Mouse (Mus musculus) left cerebral cortex, adult 2 months (tissue): Measurements from ENCODE around the gene Jmjd1c. TPM values are rescaled to one million over a fixed set of nuclear protein-coding genes. Genes with fewer than 3 reads are reported as not detected.

Source experiments
- DNase-seq, 2 experiments: peaks; one replicate each; pipeline ENCODE4 v3.0.0; 2021 to 2022; ENCODE audit warnings: low spot score in 2 of 2, mixed read lengths in 1 of 2; ENCODE audit errors: extremely low spot score in 1 of 2
- H3K27ac ChIP-seq: fragments of 200-600 bp; 2 replicates; pipeline ENCODE4 v1.8.1; 2022
- H3K4me3 ChIP-seq: fragments of 200-600 bp; 2 replicates; pipeline ENCODE4 v1.8.1; 2022
- CTCF ChIP-seq: fragments of 200-600 bp; IDR thresholded peaks from 2 replicates; pipeline ENCODE4 v1.8.1; 2022; ENCODE audit warnings: antibody characterized with exemption, mild to moderate bottlenecking, moderate library complexity
- intact Hi-C: fragments of 180-260 bp; cut with DNase I; formaldehyde crosslinking; loops from one replicate; pipeline ENCODE4 v1.15.1; 2025
- total RNA-seq, 2 experiments: library from RNA; stranded (reverse); gene quantifications; 2 replicates each; pipeline ENCODE4 v1.2.3; 2021

The Jmjd1c gene
- total RNA-seq, 2 experiments from 2014 or later = 86.3 to 102 TPM

DNA sequence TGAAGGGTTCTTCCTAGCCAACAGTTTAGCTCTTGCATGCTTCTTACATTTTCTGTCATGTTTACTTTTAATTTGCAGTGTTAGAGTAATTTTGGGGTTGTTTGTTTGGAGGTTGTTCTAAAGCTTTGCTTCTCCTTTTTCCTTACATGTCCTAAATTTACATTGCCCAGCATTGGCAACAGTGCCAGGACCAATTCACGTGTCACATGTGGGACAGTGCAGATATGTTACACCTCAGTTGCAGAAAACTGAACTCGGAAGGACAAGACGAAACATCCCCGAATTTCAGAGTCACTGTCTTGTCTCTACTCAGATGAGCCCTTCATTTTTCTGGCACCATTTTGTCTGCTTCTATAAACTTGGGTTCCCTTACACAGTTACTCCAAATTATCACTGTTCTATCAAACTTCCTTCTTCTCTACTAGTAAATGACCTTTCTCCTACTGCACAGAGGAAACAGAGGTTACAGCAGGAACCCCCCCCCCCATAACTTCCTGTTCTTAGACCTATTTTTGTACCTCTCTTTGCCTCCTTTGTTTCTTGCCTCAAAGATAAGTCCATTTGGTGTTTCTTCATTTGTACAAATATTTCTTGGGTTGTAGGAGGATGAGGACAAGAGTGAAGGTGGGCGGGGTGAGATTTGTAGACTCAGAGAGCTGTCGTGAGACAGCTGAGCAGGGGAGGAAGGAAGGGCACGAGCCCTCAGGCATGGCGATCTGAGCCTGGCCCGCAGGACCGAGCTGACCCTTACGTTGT is 108.9 kb downstream of the Jmjd1c start:
- no peak for DNase-seq
- intact Hi-C loops = no loop called here
- no peak for TF ChIP-seq CTCF
- Histone ChIP-seq H3K4me3 (no peak overlapping the region), H3K27ac (peak overlapping the region; percentile 61)

GRCm38 (mm10) chr10:67207931-67208330 is 112.0 kb downstream of the Jmjd1c start:
- TF ChIP-seq CTCF = no peak
- H3K4me3 ChIP-seq = no peak overlapping the region
- no peak for DNase-seq
- intact Hi-C loops = no loop called here
- H3K27ac ChIP-seq = no peak overlapping the region

- intact Hi-C loops = no loop called here
- no peak overlapping the region for H3K27ac ChIP-seq
- no peak overlapping the region for H3K4me3 ChIP-seq
- no peak for TF ChIP-seq CTCF
- no peak for DNase-seq
Measured at GRCm38 (mm10) chr10:67209916-67210675, 114.2 kb downstream of the Jmjd1c start.

DNA sequence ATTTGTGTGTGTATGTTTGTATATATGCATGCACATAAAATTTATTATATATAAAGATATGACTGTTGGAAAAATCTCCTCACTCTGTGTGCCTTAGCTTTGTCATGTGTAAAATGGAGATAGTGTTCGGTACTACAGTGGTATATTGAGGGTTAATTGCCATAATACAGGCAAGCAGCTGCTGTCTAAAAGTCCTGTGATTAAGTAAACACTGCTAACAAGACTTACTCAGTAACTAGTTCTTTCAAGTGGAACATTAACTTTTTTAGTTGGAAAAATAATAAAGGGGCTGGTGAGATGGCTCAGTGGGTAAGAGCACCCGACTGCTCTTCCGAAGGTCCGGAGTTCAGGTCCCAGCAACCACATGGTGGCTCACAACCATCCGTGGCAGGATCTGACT is 116.1 kb downstream of the Jmjd1c start:
- no peak for TF ChIP-seq CTCF
- Histone ChIP-seq H3K27ac (no peak overlapping the region), H3K4me3 (no peak overlapping the region)
- intact Hi-C loops = no loop called here
- DNase-seq = no peak

DNA sequence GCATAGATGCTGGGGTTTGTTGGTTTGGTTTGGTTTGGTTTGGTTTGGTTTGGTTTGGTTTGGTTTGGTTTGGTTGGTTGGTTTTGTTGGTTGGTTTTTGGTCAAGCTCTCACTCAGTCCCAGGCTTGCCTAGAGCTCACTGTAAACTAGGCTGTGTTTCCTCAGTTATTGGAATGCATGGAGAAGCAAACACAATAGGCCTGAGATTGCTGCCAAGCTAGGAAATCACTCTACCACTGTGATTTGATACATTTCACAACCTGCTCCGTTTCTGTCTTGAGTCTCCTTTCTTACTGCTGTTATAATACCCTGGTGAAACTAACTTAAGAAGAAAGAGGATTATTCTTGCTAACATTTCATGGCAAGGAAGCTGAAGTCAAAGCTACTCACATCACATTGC is 117.8 kb downstream of the Jmjd1c start:
- no peak overlapping the region for H3K4me3 ChIP-seq
- no peak for DNase-seq
- H3K27ac ChIP-seq = no peak overlapping the region
- no peak for TF ChIP-seq CTCF
- intact Hi-C loops = no loop called here

DNA sequence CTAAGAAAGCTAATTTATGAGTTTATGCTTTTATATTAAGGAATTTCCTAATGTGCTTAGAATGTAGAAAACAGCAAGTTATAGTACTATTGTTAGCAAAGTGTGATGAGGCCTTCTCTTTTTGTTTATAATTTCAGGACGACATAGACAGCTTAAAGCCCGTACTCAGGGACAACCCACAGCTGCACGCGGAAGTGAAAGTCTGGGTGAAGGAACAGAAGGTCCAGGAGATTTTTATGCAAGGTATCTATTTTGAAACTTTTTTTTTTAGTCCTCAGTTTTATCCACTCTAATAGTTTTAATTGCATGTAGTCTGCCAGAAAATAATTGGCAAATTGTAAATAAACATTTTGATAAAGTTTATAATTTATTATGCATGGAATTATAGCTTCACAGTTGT is 119.2 kb downstream of the Jmjd1c start:
- intact Hi-C loops = loop anchor here (5.0 kb wide), 1 partner anchor 363 kb away; no protein-coding TSS in a partner anchor
- Histone ChIP-seq H3K27ac (no peak overlapping the region), H3K4me3 (no peak overlapping the region)
- DNase-seq = no peak
- no peak for TF ChIP-seq CTCF

DNA sequence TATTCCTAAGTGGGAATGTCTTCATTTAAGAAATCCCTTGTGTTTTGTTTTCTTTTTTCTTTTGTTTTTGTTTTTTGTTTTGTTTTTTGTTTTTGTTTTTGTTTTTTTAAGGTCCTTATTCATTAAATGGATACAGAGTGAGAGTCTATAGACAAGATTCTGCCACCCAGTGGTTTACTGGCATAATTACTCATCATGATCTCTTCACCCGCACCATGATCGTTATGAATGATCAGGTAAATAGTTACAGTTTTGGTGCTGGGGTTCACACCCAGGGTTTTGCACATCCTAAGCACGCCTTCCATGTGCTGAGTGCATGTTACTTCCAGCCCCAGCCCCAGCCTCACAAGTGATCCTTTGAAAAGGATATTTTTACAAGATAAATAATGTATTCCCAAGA is 120.9 kb downstream of the Jmjd1c start:
- peak; percentile 61 for TF ChIP-seq CTCF
- Histone ChIP-seq H3K4me3 (no peak overlapping the region), H3K27ac (no peak overlapping the region)
- intact Hi-C loops = loop anchor here (2.0 to 5.0 kb wide), 2 partner anchors 308 to 365 kb away; no protein-coding TSS in a partner anchor
- DNase-seq = no peak

DNA sequence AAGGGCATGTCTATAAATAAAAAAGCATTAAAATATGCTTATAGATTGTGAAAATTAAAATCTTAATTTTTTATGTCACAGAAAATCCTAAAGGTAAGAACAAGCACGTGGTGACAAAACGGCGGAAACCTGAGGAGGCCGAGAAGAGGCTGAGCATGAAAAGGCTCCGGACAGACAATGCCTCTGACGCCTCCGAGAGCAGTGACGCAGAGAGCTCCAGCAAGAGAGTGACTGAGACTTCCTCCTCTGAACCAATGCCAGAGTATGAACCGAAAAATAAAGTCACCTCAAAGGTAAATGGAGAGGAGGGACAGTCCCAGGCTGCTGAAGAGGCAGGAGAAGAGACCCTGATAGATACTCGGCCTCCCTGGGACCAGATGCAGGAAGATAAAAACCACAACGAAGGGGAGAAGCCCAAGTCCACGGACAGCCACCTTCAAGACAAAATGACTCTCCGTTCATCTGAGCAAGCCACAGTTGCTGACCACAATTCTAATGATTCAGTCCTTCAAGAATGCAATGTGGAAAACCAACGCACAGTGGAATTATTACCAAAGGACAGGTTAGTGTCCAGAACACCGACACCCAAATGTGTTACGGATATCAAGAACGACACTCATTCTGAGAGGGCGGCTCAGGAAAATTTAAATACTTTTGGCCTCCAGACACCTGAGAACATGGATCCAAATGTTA is 123.1 kb downstream of the Jmjd1c start:
- intact Hi-C loops = loop anchor here (5.0 kb wide), 1 partner anchor 367 kb away; no protein-coding TSS in a partner anchor
- DNase-seq = no peak
- H3K27ac ChIP-seq = no peak overlapping the region
- H3K4me3 ChIP-seq = no peak overlapping the region
- TF ChIP-seq CTCF = no peak

- no peak for DNase-seq
- Histone ChIP-seq H3K4me3 (no peak overlapping the region), H3K27ac (no peak overlapping the region)
- intact Hi-C loops = no loop called here
- no peak for TF ChIP-seq CTCF
Measured at GRCm38 (mm10) chr10:67220251-67220650, 124.3 kb downstream of the Jmjd1c start.

GRCm38 (mm10) chr10:67221284-67221683 is 125.4 kb downstream of the Jmjd1c start:
- TF ChIP-seq CTCF = no peak
- no peak overlapping the region for H3K4me3 ChIP-seq
- H3K27ac ChIP-seq = no peak overlapping the region
- intact Hi-C loops = no loop called here
- no peak for DNase-seq

DNA sequence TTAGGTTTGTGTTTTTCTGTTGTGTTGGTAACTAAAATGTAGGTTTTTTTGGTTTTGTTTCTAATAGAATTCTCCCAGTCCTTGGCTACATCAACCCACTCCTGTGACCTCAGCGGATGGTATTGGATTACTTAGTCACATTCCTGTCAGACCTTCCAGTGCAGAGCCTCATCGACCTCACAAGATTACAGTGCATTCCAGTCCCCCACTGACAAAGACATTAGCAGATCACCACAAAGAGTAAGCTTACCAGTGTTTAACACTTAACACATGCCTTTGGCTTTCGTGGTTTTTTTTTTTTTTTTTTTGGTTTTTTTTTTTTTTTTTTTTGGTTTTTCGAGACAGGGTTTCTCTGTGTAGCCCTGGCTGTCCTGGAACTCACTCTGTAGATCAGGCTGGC is 128.0 kb downstream of the Jmjd1c start:
- no peak overlapping the region for H3K27ac ChIP-seq
- DNase-seq = no peak
- intact Hi-C loops = no loop called here
- TF ChIP-seq CTCF = no peak
- no peak overlapping the region for H3K4me3 ChIP-seq

DNA sequence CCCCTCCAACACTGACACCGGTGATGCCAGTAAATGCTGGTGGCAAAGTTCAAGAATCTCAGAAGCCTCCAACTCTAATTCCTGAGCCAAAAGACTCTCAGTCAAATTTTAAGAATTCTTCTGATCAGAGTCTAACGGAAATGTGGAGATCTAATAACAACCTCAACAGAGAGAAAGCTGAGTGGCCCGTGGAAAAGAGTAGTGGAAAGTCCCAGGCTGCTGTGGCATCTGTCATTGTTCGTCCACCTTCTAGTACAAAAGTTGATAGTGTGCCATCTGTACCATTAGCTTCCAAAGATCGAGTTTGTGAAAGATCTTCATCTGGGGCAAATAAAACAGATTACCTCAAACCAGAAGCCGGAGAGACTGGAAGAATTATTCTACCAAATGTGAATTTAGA is 129.6 kb downstream of the Jmjd1c start:
- H3K27ac ChIP-seq = peak overlapping the region; percentile 28; the same call in 1 of the 2 replicates
- no peak for DNase-seq
- intact Hi-C loops = no loop called here
- H3K4me3 ChIP-seq = no peak overlapping the region
- TF ChIP-seq CTCF = no peak
